Mouse (Mus musculus) brain, embryonic 14.5 days (tissue): ENCODE measurements around the gene C1qtnf1.

ENCODE experiments used
- CTCF ChIP-seq: fragments of 200-500 bp; IDR thresholded peaks from 2 replicates; pipeline ENCODE4 v1.5.1; 2012; ENCODE audit warnings: inconsistent platforms, mild to moderate bottlenecking, moderate library complexity, borderline replicate concordance; ENCODE audit not compliant: insufficient read depth, insufficient read length; ENCODE audit errors: extremely low read depth
- POLR2A ChIP-seq: fragments of 200-500 bp; IDR thresholded peaks from 2 replicates; pipeline ENCODE4 v1.6.1; 2012; ENCODE audit warnings: mild to moderate bottlenecking, inconsistent platforms, borderline replicate concordance; ENCODE audit not compliant: poor library complexity, insufficient read depth, insufficient read length, severe bottlenecking; ENCODE audit errors: extremely low read depth

DNA sequence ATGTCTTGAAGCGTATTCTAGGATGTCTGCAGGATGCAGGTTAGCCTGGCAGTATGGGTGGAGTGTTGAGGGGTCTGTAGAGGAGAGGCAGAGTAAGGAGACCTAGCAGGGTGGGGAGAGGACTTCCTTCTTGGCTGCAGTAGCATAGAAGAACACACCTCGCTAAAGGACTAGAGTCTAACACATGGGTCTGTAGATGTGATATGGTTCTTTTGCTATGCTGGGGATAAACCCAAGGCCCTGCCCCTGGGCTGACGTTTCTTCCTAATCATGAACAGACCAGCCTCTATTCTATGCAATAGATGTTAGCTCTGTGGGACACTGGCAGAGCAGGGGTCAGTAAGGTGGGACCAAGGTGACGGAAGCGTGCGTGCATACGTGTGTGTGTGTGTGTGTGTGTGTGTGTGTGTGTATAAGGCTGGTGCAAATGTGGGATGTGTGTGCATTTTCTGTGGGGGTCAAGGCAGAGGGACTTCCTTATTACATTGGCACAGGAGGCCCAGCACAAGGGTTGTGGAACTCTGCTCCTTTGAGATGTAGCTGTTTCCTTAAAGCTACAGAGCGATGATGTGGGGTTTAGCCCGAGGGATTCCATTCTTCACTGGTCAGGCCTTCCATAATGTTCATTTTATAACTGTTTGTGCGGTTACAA lies 41.6 kb downstream of the C1qtnf1 start:
- TF ChIP-seq CTCF, result no peak
- TF ChIP-seq POLR2A, result no peak
